In genomic region chr4:117630053-117630670, GRCm38 (mm10) we compare ENCODE assay signal across 19 mouse cellular contexts. TPM values are rescaled to one million over a fixed set of nuclear protein-coding genes. Genes with fewer than 3 reads are reported as not detected.
DNase-seq lines count a peak whose midpoint lies in the region; ATAC-seq lines count a peak whose summit lies in the region.
"Had no signal": no experiment of that assay in that cellular context is flagged by ENCODE, and none has a peak within 500 bp of the region (broad histone marks: within the 10 kb centered on the region; RNA-seq: fewer than 3 reads in every experiment).

No protein-coding gene starts in this region.

- H3K27me3 ChIP-seq in hindbrain, embryonic 12.5 days: no peaks in the 10 kb centered on the region
- no peaks in the 10 kb centered on the region for H3K27me3 ChIP-seq in hindbrain, embryonic 11.5 days (ENCODE audit: control insufficient read depth, insufficient read depth, low read length)
- H3K27me3 ChIP-seq in hindbrain, embryonic 14.5 days (ENCODE audit: control insufficient read depth, insufficient read depth, low read length): no peaks in the 10 kb centered on the region
- no peaks in the 10 kb centered on the region for H3K27me3 ChIP-seq in intestine, embryonic 15.5 days (replicated peaks)
- H3K27me3 ChIP-seq in midbrain, embryonic 16.5 days (ENCODE audit: control insufficient read depth, insufficient read depth, low read depth, low read length): no peaks in the 10 kb centered on the region
- H3K27me3 ChIP-seq: embryonic facial prominence, embryonic 15.5 days; heart, embryonic 13.5 days had no signal

- H3K9me3 ChIP-seq in hindbrain, embryonic 12.5 days (replicated peaks): no peaks in the 10 kb centered on the region
- H3K9me3 ChIP-seq in hindbrain, embryonic 11.5 days (ENCODE audit: control insufficient read depth, low read length): no peaks in the 10 kb centered on the region
- no peaks in the 10 kb centered on the region for H3K9me3 ChIP-seq in hindbrain, embryonic 14.5 days (ENCODE audit: control insufficient read depth, low read length)
- H3K9me3 ChIP-seq in intestine, embryonic 15.5 days: no peaks in the 10 kb centered on the region
- H3K9me3 ChIP-seq in midbrain, embryonic 16.5 days (replicated peaks; ENCODE audit: control insufficient read depth, low read length, poor library complexity, severe bottlenecking): no peaks in the 10 kb centered on the region
- H3K9me3 ChIP-seq: embryonic facial prominence, embryonic 15.5 days; G1E; heart, embryonic 13.5 days had no signal

- peaks cover 3% of the 10 kb centered on the region for H3K36me3 ChIP-seq in hindbrain, embryonic 12.5 days
- H3K36me3 ChIP-seq in hindbrain, embryonic 11.5 days (ENCODE audit: control insufficient read depth, insufficient read depth, low read length): no peaks in the 10 kb centered on the region
- H3K36me3 ChIP-seq in hindbrain, embryonic 14.5 days (replicated peaks; ENCODE audit: control insufficient read depth, insufficient read depth): peaks cover 3% of the 10 kb centered on the region; the same call in 1 of the 2 replicates
- H3K36me3 ChIP-seq in intestine, embryonic 15.5 days: no peaks in the 10 kb centered on the region
- H3K36me3 ChIP-seq in midbrain, embryonic 16.5 days (ENCODE audit: control insufficient read depth, insufficient read depth, low read length): no peaks in the 10 kb centered on the region

- no peak overlapping the region for H3K4me2 ChIP-seq in hindbrain, embryonic 12.5 days (replicated peaks)
- H3K4me2 ChIP-seq in hindbrain, embryonic 11.5 days (replicated peaks; ENCODE audit: low read depth, low read length): no peak overlapping the region
- H3K4me2 ChIP-seq in hindbrain, embryonic 14.5 days (replicated peaks): no peak overlapping the region
- 0 out of 2 replicates have a peak overlapping the region, but pooled peaks have one; percentile 1 for H3K4me2 ChIP-seq in intestine, embryonic 15.5 days (replicated peaks)
- H3K4me2 ChIP-seq in midbrain, embryonic 16.5 days (ENCODE audit: low read length): no peak overlapping the region
- H3K4me2 ChIP-seq: embryonic facial prominence, embryonic 15.5 days; heart, embryonic 13.5 days had no signal

- intact Hi-C loops in heart, postnatal 36 days (cut with DNase I): no loop called here

- H3K4me1 ChIP-seq in hindbrain, embryonic 12.5 days: peaks cover 13% of the 10 kb centered on the region
- no peaks in the 10 kb centered on the region; the same call in 1 of the 2 replicates for H3K4me1 ChIP-seq in hindbrain, embryonic 11.5 days (replicated peaks; ENCODE audit: control insufficient read depth, insufficient read depth, low read length)
- peaks cover 14% of the 10 kb centered on the region for H3K4me1 ChIP-seq in hindbrain, embryonic 14.5 days (replicated peaks; ENCODE audit: control insufficient read depth, insufficient read depth, low read length)
- H3K4me1 ChIP-seq in intestine, embryonic 15.5 days (replicated peaks): peaks cover 39% of the 10 kb centered on the region
- peaks cover 9% of the 10 kb centered on the region; the same call in 1 of the 2 replicates for H3K4me1 ChIP-seq in midbrain, embryonic 16.5 days (ENCODE audit: control insufficient read depth, insufficient read depth, low read length)

- H3K4me3 ChIP-seq in hindbrain, embryonic 12.5 days: no peak overlapping the region
- H3K4me3 ChIP-seq in hindbrain, embryonic 11.5 days (ENCODE audit: low read depth, low read length): no peak overlapping the region
- H3K4me3 ChIP-seq in hindbrain, embryonic 14.5 days (replicated peaks; ENCODE audit: low read length): no peak overlapping the region
- no peak overlapping the region for H3K4me3 ChIP-seq in intestine, embryonic 15.5 days (replicated peaks)
- no peak overlapping the region for H3K4me3 ChIP-seq in midbrain, embryonic 16.5 days (ENCODE audit: low read depth, low read length)
- H3K4me3 ChIP-seq: embryonic facial prominence, embryonic 15.5 days; heart, embryonic 13.5 days; layer of hippocampus, adult 2 months had no signal

- peak overlapping the region; percentile 52 for H3K27ac ChIP-seq in hindbrain, embryonic 12.5 days
- H3K27ac ChIP-seq in hindbrain, embryonic 11.5 days (ENCODE audit: low read depth, low read length): no peak overlapping the region
- H3K27ac ChIP-seq in hindbrain, embryonic 14.5 days: peak overlapping the region; percentile 55
- peak overlapping the region; percentile 29; the same call in 1 of the 2 replicates for H3K27ac ChIP-seq in intestine, embryonic 15.5 days
- H3K27ac ChIP-seq in midbrain, embryonic 16.5 days (ENCODE audit: low read length): no peak overlapping the region
- H3K27ac ChIP-seq: embryonic facial prominence, embryonic 15.5 days; heart, embryonic 13.5 days; layer of hippocampus, adult 2 months; liver, embryonic 14.5 days had no signal

- no peak for DNase-seq in hindbrain, embryonic 11.5 days (ENCODE audit: low spot score)
- DNase-seq in hindbrain, embryonic 14.5 days (ENCODE audit: low spot score): no peak
- DNase-seq in embryo, embryonic 10.5 days (ENCODE audit: low spot score): no peak
- no peak for DNase-seq in heart, postnatal 36 days
- DNase-seq: adrenal gland, postnatal 36 days; cerebellum, postnatal 36 days; gastrocnemius, postnatal 36 days; kidney, adult 11 months; lung, postnatal 14 days; right cerebral cortex, postnatal 14 days had no signal

- 77% methylated on average over 6 of the region's 6 CpGs for WGBS in hindbrain, embryonic 12.5 days
- 85% methylated on average over 6 of the region's 6 CpGs for WGBS in hindbrain, embryonic 11.5 days
- WGBS in hindbrain, embryonic 14.5 days: 64% methylated on average over 6 of the region's 6 CpGs
- 39% methylated on average over 6 of the region's 6 CpGs for WGBS in intestine, embryonic 15.5 days
- WGBS in midbrain, embryonic 16.5 days: 70% methylated on average over 6 of the region's 6 CpGs

- peak; percentile 52 for ATAC-seq in hindbrain, embryonic 12.5 days (ENCODE audit: low FRiP score)
- no peak for ATAC-seq in hindbrain, embryonic 11.5 days (ENCODE audit: low FRiP score)
- ATAC-seq in hindbrain, embryonic 14.5 days (ENCODE audit: low FRiP score): peak; percentile 78
- peak; percentile 84 for ATAC-seq in intestine, embryonic 15.5 days
- peak; percentile 57; the same call in 1 of the 2 replicates for ATAC-seq in midbrain, embryonic 16.5 days
- ATAC-seq: forebrain, embryonic 14.5 days had no signal

- no peak overlapping the region for H3K9ac ChIP-seq in hindbrain, embryonic 12.5 days
- H3K9ac ChIP-seq in hindbrain, embryonic 11.5 days (ENCODE audit: low read depth, low read length): no peak overlapping the region
- no peak overlapping the region for H3K9ac ChIP-seq in hindbrain, embryonic 14.5 days
- no peak overlapping the region for H3K9ac ChIP-seq in intestine, embryonic 15.5 days
- H3K9ac ChIP-seq in midbrain, embryonic 16.5 days (ENCODE audit: low read depth, low read length): no peak overlapping the region
- H3K9ac ChIP-seq: embryonic facial prominence, embryonic 15.5 days; heart, embryonic 13.5 days; liver, embryonic 14.5 days had no signal

RNA-seq across cellular contexts. Expression of gene Dmap1, which starts 51.9 kb away (rescaled TPM):
- polyA plus RNA-seq in hindbrain, embryonic 12.5 days (2016; fragmentation: Nextera tagmentation; extraction: Ambion mirVana): 70.3 and 72.1 TPM in 2 replicates
- 76.1 and 82.2 TPM in 2 replicates for polyA plus RNA-seq in hindbrain, embryonic 11.5 days (2014; fragmentation: Nextera tagmentation; extraction: Ambion mirVana)
- polyA plus RNA-seq in hindbrain, embryonic 14.5 days (2014; fragmentation: Nextera tagmentation; extraction: Ambion mirVana): 82.0 and 85.4 TPM in 2 replicates
- 44.8 and 46.5 TPM in 2 replicates for polyA plus RNA-seq in intestine, embryonic 15.5 days (2015; fragmentation: Nextera tagmentation; extraction: Ambion mirVana)
- 81.9 and 83.3 TPM in 2 replicates for polyA plus RNA-seq in midbrain, embryonic 16.5 days (2015; fragmentation: Nextera tagmentation; extraction: Ambion mirVana)
- 10 to 100 TPM; 18.2 to 20.3 TPM for total RNA-seq in heart, postnatal 36 days (2021)

Comparison
In these comparisons a context has a peak if more than half of its experiments do, and no peak if none do; other contexts are left out.
1. H3K27ac ChIP-seq: peak in hindbrain, embryonic 12.5 days (single experiment), hindbrain, embryonic 14.5 days (single experiment) and intestine, embryonic 15.5 days (single experiment); none in hindbrain, embryonic 11.5 days (single experiment) and midbrain, embryonic 16.5 days (single experiment).